Mouse (Mus musculus) liver, embryonic 16.5 days (tissue): ENCODE results near the gene Grk6. TPM values are rescaled to one million over a fixed set of nuclear protein-coding genes. Genes with fewer than 3 reads are reported as not detected.
A peak's percentile ranks its signal among the peaks of the same experiment; 100 is the strongest.

ENCODE experiments used
- ATAC-seq: fragments of 200-750 bp; cut with Nextera tagmentation; 2 replicates; pipeline ENCODE4 v1.8.0; 2017; ENCODE audit warnings: low read depth, mild to moderate bottlenecking, moderate number of reproducible peaks, moderate library complexity
- H3K27ac ChIP-seq: fragments of 300-500 bp; sonication (generic); 2 replicates; pipeline ENCODE4 v1.5.1; 2014; ENCODE audit warnings: mild to moderate bottlenecking, low read length
- H3K27me3 ChIP-seq: fragments of 300-500 bp; sonication (generic); 2 replicates; pipeline ENCODE4 v1.6.1; 2014; ENCODE audit warnings: low read depth, low read length, mixed read lengths; ENCODE audit not compliant: control insufficient read depth, insufficient read depth
- H3K36me3 ChIP-seq: fragments of 300-500 bp; sonication (generic); 2 replicates; pipeline ENCODE4 v1.6.1; 2014; ENCODE audit warnings: mild to moderate bottlenecking; ENCODE audit not compliant: control insufficient read depth, insufficient read depth
- H3K4me1 ChIP-seq: fragments of 300-500 bp; sonication (generic); 2 replicates; pipeline ENCODE4 v1.6.1; 2014; ENCODE audit warnings: low read depth, low read length, mixed read lengths; ENCODE audit not compliant: control insufficient read depth
- H3K4me2 ChIP-seq: fragments of 300-500 bp; sonication (generic); 2 replicates; pipeline ENCODE4 v1.6.1; 2014; ENCODE audit warnings: low read depth, low read length, mixed read lengths
- H3K4me3 ChIP-seq: fragments of 300-500 bp; sonication (generic); 2 replicates; pipeline ENCODE4 v1.5.1; 2014; ENCODE audit warnings: low read depth, mild to moderate bottlenecking, low read length
- H3K9ac ChIP-seq: fragments of 300-500 bp; sonication (generic); 2 replicates; pipeline ENCODE4 v1.6.1; 2014; ENCODE audit warnings: low read depth, low read length
- H3K9me3 ChIP-seq: fragments of 300-500 bp; sonication (generic); replicated peaks from 2 replicates; pipeline ENCODE4 v1.6.1; 2016; ENCODE audit warnings: low read length; ENCODE audit not compliant: control insufficient read depth
- WGBS: fragments of 180-500 bp; shearing (Covaris S2); extraction: QIAGEN DNeasy Blood & Tissue Kit; methylation state at CpG from one replicate; pipeline ENCODE4 v1.1.7; 2014; ENCODE audit not compliant: insufficient replicate concordance; 5-methylcytosine and 5-hydroxymethylcytosine counted together
- polyA plus RNA-seq: library from polyadenylated mRNA; unstranded; fragments of >200 nt; fragmentation: Nextera tagmentation; extraction: Ambion mirVana; gene quantifications from 2 replicates; pipeline ENCODE4 v1.2.1, GENCODE M21; 2015

Grk6 gene
- polyA plus RNA-seq, 1 experiment from 2014 or later, result 12.1 TPM

GRCm38 (mm10) chr13:55475750-55476149, 30.9 kb downstream of the Grk6 start:
- H3K4me3 ChIP-seq, result no peak overlapping the region
- H3K36me3 ChIP-seq, result no peaks in the 10 kb centered on the region
- H3K9me3 ChIP-seq, result no peaks in the 10 kb centered on the region
- peaks cover 16% of the 10 kb centered on the region for H3K4me1 ChIP-seq
- no peak for ATAC-seq
- 74% methylated on average over 5 of the region's 5 CpGs for WGBS
- no peak overlapping the region for H3K4me2 ChIP-seq
- peaks cover 49% of the 10 kb centered on the region for H3K27me3 ChIP-seq
- H3K9ac ChIP-seq, result no peak overlapping the region
- no peak overlapping the region for H3K27ac ChIP-seq

- H3K9me3 ChIP-seq, result no peaks in the 10 kb centered on the region
- H3K4me1 ChIP-seq, result peaks cover 13% of the 10 kb centered on the region
- peaks cover 44% of the 10 kb centered on the region for H3K27me3 ChIP-seq
- WGBS, result 77% methylated on average over 8 of the region's 8 CpGs
- H3K4me2 ChIP-seq, result no peak overlapping the region
- no peak for ATAC-seq
- no peaks in the 10 kb centered on the region for H3K36me3 ChIP-seq
- H3K9ac ChIP-seq, result no peak overlapping the region
- H3K4me3 ChIP-seq, result no peak overlapping the region
- no peak overlapping the region for H3K27ac ChIP-seq
Observed at GRCm38 (mm10) chr13:55476256-55476655, 31.4 kb downstream of the Grk6 start.

GRCm38 (mm10) chr13:55477492-55477891, 32.6 kb downstream of the Grk6 start:
- WGBS, result 56% methylated on average over 16 of the region's 16 CpGs
- Histone ChIP-seq H3K4me1 (peaks cover under 1% of the 10 kb centered on the region; the same call in 1 of the 2 replicates), H3K9ac (no peak overlapping the region), H3K27ac (no peak overlapping the region), H3K36me3 (no peaks in the 10 kb centered on the region), H3K4me2 (no peak overlapping the region), H3K9me3 (no peaks in the 10 kb centered on the region), H3K27me3 (peaks cover 32% of the 10 kb centered on the region), H3K4me3 (no peak overlapping the region)
- no peak for ATAC-seq

GRCm38 (mm10) chr13:55478036-55478435, 33.2 kb downstream of the Grk6 start:
- ATAC-seq, result no peak
- Histone ChIP-seq H3K27me3 (peaks cover 27% of the 10 kb centered on the region), H3K27ac (no peak overlapping the region), H3K9ac (no peak overlapping the region), H3K4me2 (no peak overlapping the region), H3K36me3 (no peaks in the 10 kb centered on the region), H3K9me3 (no peaks in the 10 kb centered on the region), H3K4me3 (no peak overlapping the region), H3K4me1 (no peaks in the 10 kb centered on the region; the same call in 1 of the 2 replicates)
- WGBS, result 54% methylated on average over 5 of the region's 5 CpGs

GRCm38 (mm10) chr13:55479008-55479407, 34.1 kb downstream of the Grk6 start:
- WGBS, result 32% methylated on average over 7 of the region's 7 CpGs

GRCm38 (mm10) chr13:55479929-55480328, 35.1 kb downstream of the Grk6 start:
- Histone ChIP-seq H3K27ac (no peak overlapping the region), H3K4me3 (no peak overlapping the region), H3K4me2 (no peak overlapping the region), H3K4me1 (no peaks in the 10 kb centered on the region), H3K36me3 (no peaks in the 10 kb centered on the region), H3K9me3 (no peaks in the 10 kb centered on the region), H3K9ac (no peak overlapping the region), H3K27me3 (peaks cover 28% of the 10 kb centered on the region)
- no peak for ATAC-seq

More at GRCm38 (mm10) chr13:55479008-55479407, 34.1 kb downstream of the Grk6 start:
- H3K9me3 ChIP-seq, result no peaks in the 10 kb centered on the region
- peaks cover 27% of the 10 kb centered on the region for H3K27me3 ChIP-seq
- H3K27ac ChIP-seq, result no peak overlapping the region
- no peaks in the 10 kb centered on the region for H3K4me1 ChIP-seq
- no peak overlapping the region for H3K4me2 ChIP-seq
- H3K36me3 ChIP-seq, result no peaks in the 10 kb centered on the region
- no peak overlapping the region for H3K4me3 ChIP-seq
- ATAC-seq, result peak; percentile 44; the same call in 1 of the 2 replicates
- no peak overlapping the region for H3K9ac ChIP-seq

- ATAC-seq, result no peak
- WGBS, result 72% methylated on average over 7 of the region's 7 CpGs
Observed at GRCm38 (mm10) chr13:55482542-55482941, 37.7 kb downstream of the Grk6 start.

GRCm38 (mm10) chr13:55483071-55483470, 38.2 kb downstream of the Grk6 start:
- Histone ChIP-seq H3K9ac (no peak overlapping the region), H3K27ac (no peak overlapping the region), H3K4me3 (no peak overlapping the region), H3K4me2 (no peak overlapping the region), H3K36me3 (no peaks in the 10 kb centered on the region), H3K27me3 (peaks cover 43% of the 10 kb centered on the region), H3K9me3 (no peaks in the 10 kb centered on the region), H3K4me1 (no peaks in the 10 kb centered on the region; the same call in 1 of the 2 replicates)
- WGBS, result 44% methylated on average over 9 of the region's 9 CpGs
- ATAC-seq, result no peak

More at GRCm38 (mm10) chr13:55482542-55482941, 37.7 kb downstream of the Grk6 start:
- no peaks in the 10 kb centered on the region; the same call in 1 of the 2 replicates for H3K4me1 ChIP-seq
- H3K9ac ChIP-seq, result no peak overlapping the region
- no peaks in the 10 kb centered on the region for H3K9me3 ChIP-seq
- H3K36me3 ChIP-seq, result no peaks in the 10 kb centered on the region
- peaks cover 38% of the 10 kb centered on the region for H3K27me3 ChIP-seq
- no peak overlapping the region for H3K4me2 ChIP-seq
- H3K27ac ChIP-seq, result no peak overlapping the region
- no peak overlapping the region for H3K4me3 ChIP-seq

GRCm38 (mm10) chr13:55483593-55483992, 38.7 kb downstream of the Grk6 start:
- no peaks in the 10 kb centered on the region for H3K9me3 ChIP-seq
- H3K4me2 ChIP-seq, result no peak overlapping the region
- no peaks in the 10 kb centered on the region; the same call in 1 of the 2 replicates for H3K4me1 ChIP-seq
- no peak overlapping the region for H3K9ac ChIP-seq
- no peak overlapping the region for H3K4me3 ChIP-seq
- H3K36me3 ChIP-seq, result no peaks in the 10 kb centered on the region
- no peak overlapping the region for H3K27ac ChIP-seq
- ATAC-seq, result no peak
- H3K27me3 ChIP-seq, result peaks cover 49% of the 10 kb centered on the region
- 41% methylated on average over 15 of the region's 15 CpGs for WGBS
